Mouse (Mus musculus): ENCODE measurements at regions not wholly inside any gene's neighbourhood (a gene's known extent, or its start where the extent isn't known, plus 50 kb on each side); places are given as distances from the start of the nearest gene placed in this dataset.

GRCm38 (mm10) chr13:28519383-28520126 is 262.2 kb downstream of the Gm11361 start:
- no peaks in the 10 kb centered on the region for H3K27me3 ChIP-seq (ENCODE audit: control insufficient read depth, insufficient read depth, low read length)
- no peak for DNase-seq
- H3K4me1 ChIP-seq (replicated peaks; ENCODE audit: control insufficient read depth, insufficient read depth, low read length): peaks cover 21% of the 10 kb centered on the region
- 44% methylated on average over 3 of the region's 3 CpGs for WGBS
- no peak for TF ChIP-seq POLR2A (IDR thresholded peaks at IDR 0.05; ENCODE audit: control insufficient read depth, extremely low read depth, insufficient read depth, low read length, poor library complexity)
- no peak for TF ChIP-seq CTCF (IDR thresholded peaks at IDR 0.05; ENCODE audit: borderline replicate concordance, control insufficient read depth, extremely low read depth, insufficient read depth, low read length, poor library complexity)
- no peak overlapping the region for H3K27ac ChIP-seq (ENCODE audit: control insufficient read depth, insufficient read depth, low read length)
- no peak overlapping the region for H3K4me3 ChIP-seq (ENCODE audit: control insufficient read depth, insufficient read depth, low read length)
- H3K36me3 ChIP-seq (ENCODE audit: control insufficient read depth, insufficient read depth, low read length): no peaks in the 10 kb centered on the region

- no peak overlapping the region for H3K4me3 ChIP-seq (ENCODE audit: control insufficient read depth, insufficient read depth, low read length)
These were observed 259.8 kb downstream of the Gm11361 start for GRCm38 (mm10) chr13:28517161-28517560.

DNA sequence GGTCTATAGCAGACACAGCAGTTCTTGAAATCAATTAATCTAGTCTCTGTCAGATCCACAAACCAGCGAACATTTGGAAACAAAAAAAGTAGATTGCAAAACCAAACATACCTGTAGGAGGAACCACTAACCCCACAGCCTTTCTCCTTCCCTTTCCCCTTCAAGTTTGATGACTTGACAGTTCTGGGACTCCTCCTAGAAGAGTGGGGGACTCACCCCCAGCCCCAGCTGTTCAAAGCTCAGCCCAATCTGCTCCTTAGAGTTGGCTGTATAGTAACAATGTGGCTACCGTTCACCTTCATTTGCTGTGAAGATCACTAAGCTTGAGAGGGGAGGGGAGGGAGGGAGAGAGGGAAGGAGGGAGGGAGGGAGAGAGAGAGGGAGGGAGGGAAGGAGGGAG is 259.3 kb downstream of the Gm11361 start:
- TF ChIP-seq CTCF (IDR thresholded peaks at IDR 0.05; ENCODE audit: borderline replicate concordance, control insufficient read depth, extremely low read depth, insufficient read depth, low read length, poor library complexity): no peak
- TF ChIP-seq POLR2A (IDR thresholded peaks at IDR 0.05; ENCODE audit: control insufficient read depth, extremely low read depth, insufficient read depth, low read length, poor library complexity): 0 out of 2 replicates have a peak, but pooled peaks have one; percentile 21
- Histone ChIP-seq H3K27ac (ENCODE audit: control insufficient read depth, insufficient read depth, low read length) (peak overlapping the region; percentile 93), H3K4me1 (replicated peaks; ENCODE audit: control insufficient read depth, insufficient read depth, low read length) (peaks cover 29% of the 10 kb centered on the region), H3K27me3 (ENCODE audit: control insufficient read depth, insufficient read depth, low read length) (no peaks in the 10 kb centered on the region), H3K4me3 (ENCODE audit: control insufficient read depth, insufficient read depth, low read length) (no peak overlapping the region), H3K36me3 (ENCODE audit: control insufficient read depth, insufficient read depth, low read length) (no peaks in the 10 kb centered on the region)
- DNase-seq: peak; percentile 56
- 1% methylated on average over 2 of the region's 2 CpGs for WGBS

More at GRCm38 (mm10) chr13:28517161-28517560, 259.8 kb downstream of the Gm11361 start:
- Histone ChIP-seq H3K4me1 (replicated peaks; ENCODE audit: control insufficient read depth, insufficient read depth, low read length) (peaks cover 26% of the 10 kb centered on the region), H3K27me3 (ENCODE audit: control insufficient read depth, insufficient read depth, low read length) (no peaks in the 10 kb centered on the region), H3K27ac (ENCODE audit: control insufficient read depth, insufficient read depth, low read length) (peak overlapping the region; percentile 93), H3K36me3 (ENCODE audit: control insufficient read depth, insufficient read depth, low read length) (no peaks in the 10 kb centered on the region)
- TF ChIP-seq POLR2A (IDR thresholded peaks at IDR 0.05; ENCODE audit: control insufficient read depth, extremely low read depth, insufficient read depth, low read length, poor library complexity) (no peak), CTCF (IDR thresholded peaks at IDR 0.05; ENCODE audit: borderline replicate concordance, control insufficient read depth, extremely low read depth, insufficient read depth, low read length, poor library complexity) (no peak)
- 18% methylated on average over 6 of the region's 6 CpGs for WGBS
- DNase-seq: no peak

DNA sequence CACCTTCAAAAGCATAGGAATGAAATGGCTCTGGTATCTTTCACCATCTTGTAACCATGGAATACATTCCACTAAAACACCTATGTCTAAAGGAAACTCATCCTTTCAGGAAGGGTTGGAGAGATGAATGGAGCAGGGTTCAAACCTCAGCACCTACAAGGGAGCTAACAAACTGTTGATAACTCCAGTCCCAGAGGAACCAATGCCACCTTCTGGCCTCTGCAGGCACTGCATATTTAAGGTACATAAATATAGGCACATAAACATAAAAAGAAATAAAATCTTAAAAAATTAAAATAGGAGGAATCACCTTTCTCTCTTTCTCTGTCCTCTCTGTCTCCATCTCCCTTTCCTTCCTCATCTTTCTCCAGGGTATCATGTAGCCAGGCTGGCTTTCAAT is 256.9 kb downstream of the Gm11361 start:
- DNase-seq: peak; percentile 55
- Histone ChIP-seq H3K27me3 (ENCODE audit: control insufficient read depth, insufficient read depth, low read length) (no peaks in the 10 kb centered on the region), H3K4me3 (ENCODE audit: control insufficient read depth, insufficient read depth, low read length) (no peak overlapping the region), H3K27ac (ENCODE audit: control insufficient read depth, insufficient read depth, low read length) (no peak overlapping the region; the same call in 1 of the 2 replicates), H3K4me1 (replicated peaks; ENCODE audit: control insufficient read depth, insufficient read depth, low read length) (peaks cover 26% of the 10 kb centered on the region), H3K36me3 (ENCODE audit: control insufficient read depth, insufficient read depth, low read length) (no peaks in the 10 kb centered on the region)
- TF ChIP-seq POLR2A (IDR thresholded peaks at IDR 0.05; ENCODE audit: control insufficient read depth, extremely low read depth, insufficient read depth, low read length, poor library complexity) (no peak), CTCF (IDR thresholded peaks at IDR 0.05; ENCODE audit: borderline replicate concordance, control insufficient read depth, extremely low read depth, insufficient read depth, low read length, poor library complexity) (no peak)

- peaks cover 26% of the 10 kb centered on the region for H3K4me1 ChIP-seq (replicated peaks; ENCODE audit: control insufficient read depth, insufficient read depth, low read length)
- H3K36me3 ChIP-seq (ENCODE audit: control insufficient read depth, insufficient read depth, low read length): no peaks in the 10 kb centered on the region
- peak overlapping the region; percentile 88 for H3K27ac ChIP-seq (ENCODE audit: control insufficient read depth, insufficient read depth, low read length)
- no peak overlapping the region for H3K4me3 ChIP-seq (ENCODE audit: control insufficient read depth, insufficient read depth, low read length)
- 53% methylated on average over 7 of the region's 7 CpGs for WGBS
- DNase-seq: no peak
- TF ChIP-seq CTCF (IDR thresholded peaks at IDR 0.05; ENCODE audit: borderline replicate concordance, control insufficient read depth, extremely low read depth, insufficient read depth, low read length, poor library complexity): no peak
- TF ChIP-seq POLR2A (IDR thresholded peaks at IDR 0.05; ENCODE audit: control insufficient read depth, extremely low read depth, insufficient read depth, low read length, poor library complexity): no peak
- H3K27me3 ChIP-seq (ENCODE audit: control insufficient read depth, insufficient read depth, low read length): no peaks in the 10 kb centered on the region
These were observed 256.0 kb downstream of the Gm11361 start for GRCm38 (mm10) chr13:28513336-28513735.

- 12% methylated on average over 11 of the region's 11 CpGs for WGBS
- Histone ChIP-seq H3K4me1 (replicated peaks; ENCODE audit: control insufficient read depth, insufficient read depth, low read length) (peaks cover 24% of the 10 kb centered on the region), H3K36me3 (ENCODE audit: control insufficient read depth, insufficient read depth, low read length) (no peaks in the 10 kb centered on the region), H3K27ac (ENCODE audit: control insufficient read depth, insufficient read depth, low read length) (peak overlapping the region; percentile 88), H3K27me3 (ENCODE audit: control insufficient read depth, insufficient read depth, low read length) (no peaks in the 10 kb centered on the region), H3K4me3 (ENCODE audit: control insufficient read depth, insufficient read depth, low read length) (no peak overlapping the region)
- DNase-seq: peak; percentile 94
- TF ChIP-seq POLR2A (IDR thresholded peaks at IDR 0.05; ENCODE audit: control insufficient read depth, extremely low read depth, insufficient read depth, low read length, poor library complexity) (no peak), CTCF (IDR thresholded peaks at IDR 0.05; ENCODE audit: borderline replicate concordance, control insufficient read depth, extremely low read depth, insufficient read depth, low read length, poor library complexity) (no peak)
These were observed 255.4 kb downstream of the Gm11361 start for GRCm38 (mm10) chr13:28512573-28513334.

All from thymus, adult 2 months (tissue).